Mouse (Mus musculus) common myeloid progenitor, adult 5-6 weeks (primary cell): ENCODE measurements around the gene Sik2. TPM values are rescaled to one million over a fixed set of nuclear protein-coding genes. Genes with fewer than 3 reads are reported as not detected.

Source experiments
- ATAC-seq: replicated peaks from 2 replicates; pipeline ENCODE4 v1.8.0; 2016; ENCODE audit warnings: low read depth, mild to moderate bottlenecking, moderate TSS enrichment, inconsistent platforms; ENCODE audit not compliant: poor library complexity, severe bottlenecking
- total RNA-seq: library from RNA; stranded (forward); fragments of 200-1000, 187-1606 nt; gene quantifications from 2 replicates; pipeline ENCODE4 v1.2.3, GENCODE M21; 2017

Gene Sik2
- total RNA-seq, 1 experiment from 2014 or later: 22.1 TPM

DNA sequence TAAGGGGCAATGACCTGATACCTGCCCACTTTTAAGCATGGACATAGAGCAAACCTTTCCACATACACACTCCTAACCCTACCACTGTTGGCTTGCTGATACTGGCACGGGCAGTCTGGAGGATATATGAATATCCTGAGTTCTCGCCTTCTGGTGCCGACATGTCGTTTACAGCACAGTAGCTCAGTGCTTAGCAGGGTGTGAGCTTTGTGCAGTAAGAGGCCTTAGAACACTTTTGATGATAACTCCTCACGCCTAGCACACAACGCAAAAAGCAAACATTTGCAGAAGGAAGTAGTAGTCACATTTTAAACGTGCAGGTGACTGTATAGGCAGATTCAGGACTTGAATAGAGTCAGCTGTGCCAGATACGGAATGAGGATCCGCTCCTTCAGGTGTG, 159.1 kb downstream of the Sik2 start:
- ATAC-seq: no peak

DNA sequence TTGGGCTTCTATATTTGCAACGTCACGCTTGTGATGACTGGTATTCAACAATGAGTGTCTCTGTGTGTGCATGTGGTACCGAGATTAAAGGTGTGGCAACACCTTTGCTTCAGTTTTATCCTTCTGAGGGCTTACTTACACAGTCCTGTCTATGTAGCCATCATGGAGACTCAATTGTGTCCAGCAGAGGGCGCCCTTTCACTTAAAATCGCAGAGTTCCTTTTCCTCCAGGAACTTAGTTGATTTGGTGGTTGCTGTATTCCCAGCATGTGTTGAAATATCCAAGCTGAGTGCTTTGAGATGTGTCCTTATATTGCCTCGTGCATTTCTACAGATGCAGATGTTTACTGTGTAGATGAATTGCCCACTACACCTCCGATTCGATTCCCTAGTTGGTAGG, 159.6 kb downstream of the Sik2 start:
- ATAC-seq: peak; percentile 21; the same call in 1 of the 2 replicates

DNA sequence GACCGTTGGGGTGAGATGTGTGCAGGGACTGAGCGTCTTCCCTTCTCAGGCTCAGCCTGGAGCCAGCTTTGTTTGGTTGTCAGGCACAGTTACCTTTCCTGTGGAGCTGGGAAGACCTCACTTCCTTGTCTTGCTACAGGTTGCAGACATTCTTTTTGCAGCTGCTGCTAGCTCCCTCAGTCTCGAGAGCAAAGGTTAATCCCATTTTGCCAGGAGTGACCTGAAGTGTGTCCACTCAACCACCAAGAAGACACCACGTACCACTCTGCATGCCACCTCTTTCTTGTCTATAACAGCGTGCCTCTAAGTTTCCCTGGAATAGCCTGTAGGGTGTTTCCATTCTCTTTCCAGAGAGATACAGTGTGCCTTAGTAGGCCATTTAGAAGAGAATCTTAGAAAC, 160.1 kb downstream of the Sik2 start:
- no peak for ATAC-seq

DNA sequence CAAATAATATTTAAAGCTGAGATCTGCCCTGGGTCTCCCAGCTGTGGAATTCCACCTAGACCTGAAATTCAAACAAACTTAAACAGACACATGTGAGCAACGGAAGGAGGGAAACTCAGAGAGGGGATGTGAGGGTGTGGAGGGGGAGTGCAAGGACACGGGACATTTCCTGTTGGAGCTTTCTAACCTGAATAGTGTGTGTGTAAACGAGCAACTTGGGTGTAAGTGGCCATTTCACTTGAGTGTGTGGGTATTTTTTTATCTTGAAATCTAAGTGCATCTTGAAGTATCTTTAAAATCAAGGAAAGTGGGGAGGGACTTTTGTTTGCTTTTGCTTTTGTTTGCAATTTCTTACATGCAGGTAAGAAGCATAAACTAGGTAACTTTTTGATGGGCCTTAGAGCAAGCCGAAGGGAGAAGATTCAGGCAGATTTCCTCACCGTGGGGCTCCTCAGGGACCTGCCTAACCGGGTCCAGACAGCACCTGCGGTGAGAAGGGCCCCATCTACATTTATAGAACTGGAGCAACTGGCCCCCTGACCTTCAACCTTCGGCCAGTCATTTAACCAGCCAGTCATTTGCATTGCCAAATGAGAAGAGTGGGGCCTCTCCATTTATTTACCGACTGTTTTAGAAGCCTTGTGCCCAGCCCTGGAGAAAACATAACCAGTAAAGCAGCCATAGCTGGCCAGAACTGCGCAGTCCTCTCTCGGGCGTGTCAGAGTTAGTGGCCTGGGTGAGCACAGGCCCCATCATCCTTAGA, 161.1 kb downstream of the Sik2 start:
- no peak for ATAC-seq

DNA sequence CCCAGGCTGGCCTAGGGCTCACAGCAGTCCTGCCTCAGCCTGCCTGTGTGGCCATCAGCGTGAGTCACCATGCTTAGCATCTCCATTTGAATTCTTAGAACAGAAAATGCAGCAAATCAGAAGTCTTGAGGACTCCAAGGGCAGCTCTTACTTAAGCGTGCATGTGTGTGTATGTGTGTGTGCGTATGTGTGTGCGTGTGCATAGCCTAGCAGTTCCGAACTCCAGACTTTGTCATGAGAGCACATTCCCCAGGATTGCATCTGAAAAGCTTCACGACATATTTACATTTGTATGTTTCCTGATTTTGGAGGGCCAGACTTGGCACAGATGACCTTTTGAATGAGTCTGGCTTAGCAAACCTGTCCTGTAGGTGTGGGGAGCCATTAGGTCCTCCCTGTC, 161.7 kb downstream of the Sik2 start:
- no peak for ATAC-seq

DNA sequence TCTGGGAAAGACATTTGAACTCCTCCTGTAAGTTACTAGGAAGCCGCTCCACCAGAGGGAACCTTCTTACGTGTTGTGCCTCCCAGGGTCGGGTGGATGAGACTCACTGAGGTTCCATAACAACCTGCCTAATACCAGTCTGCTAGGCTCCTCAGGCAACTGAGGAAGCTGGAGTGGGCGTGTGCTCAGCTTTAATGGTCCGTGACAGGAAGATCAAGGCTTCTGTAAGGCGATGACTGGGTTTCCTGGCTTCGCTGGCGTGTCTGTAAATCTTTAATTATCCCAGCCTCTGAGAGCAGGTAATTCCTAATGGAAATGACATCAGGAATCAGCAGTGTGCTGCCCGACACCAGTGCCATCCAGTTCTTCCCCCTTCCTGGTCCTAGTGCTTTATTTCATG, 163.3 kb downstream of the Sik2 start:
- ATAC-seq: no peak

DNA sequence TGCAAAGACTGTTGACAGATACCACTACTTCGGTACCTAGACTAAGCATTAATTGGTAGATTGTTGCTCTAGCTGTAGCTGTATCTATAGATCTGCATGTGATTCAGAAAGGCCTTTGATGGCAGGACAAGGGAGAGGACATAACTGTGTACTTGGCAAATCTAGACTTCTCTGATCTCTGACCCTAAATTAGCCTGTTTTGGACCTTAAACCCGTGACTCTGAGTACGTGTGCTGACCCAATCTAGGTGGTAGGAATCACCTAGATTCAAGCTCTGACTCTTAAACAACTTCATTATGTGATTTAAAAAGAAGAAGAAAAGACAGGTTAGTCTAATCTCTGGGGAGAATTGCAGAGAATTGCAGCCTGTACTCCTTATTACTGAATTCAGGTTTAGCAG, 163.8 kb downstream of the Sik2 start, which contains the start of gene Ppp2r1b:
Gene Ppp2r1b, plus strand, starts transcription at position 221 of the 400 bp plus-strand sequence.
- no peak for ATAC-seq

Other genes with a start within 250 kb of the Sik2 start
- gene Fdxacb1, start 240.8 kb downstream of the Sik2 start, total RNA-seq: 5.5 and 8.8 TPM in 2 replicates
- gene Alg9, start 234.1 kb downstream of the Sik2 start, total RNA-seq: 21.2 and 23.3 TPM in 2 replicates
- gene 1110032A03Rik, start 233.6 kb downstream of the Sik2 start, total RNA-seq: 13.8 and 22.6 TPM in 2 replicates
- gene Ppp2r1b, start 163.8 kb downstream of the Sik2 start, total RNA-seq: 66.6 and 66.9 TPM in 2 replicates
- gene Btg4, start 51.8 kb upstream of the Sik2 start, total RNA-seq: not detected in 2 replicates
- gene Layn, start 68.0 kb upstream of the Sik2 start, total RNA-seq: 12.2 and 18.3 TPM in 2 replicates
- gene 4833427G06Rik, start 93.0 kb upstream of the Sik2 start, total RNA-seq: not detected in 2 replicates
- gene Gm32742, start 156.4 kb upstream of the Sik2 start, total RNA-seq: 0.05 and 0.18 TPM in 2 replicates
- gene Pou2af1, start 204.6 kb upstream of the Sik2 start, total RNA-seq: not detected in 2 replicates